Mouse (Mus musculus): ENCODE measurements around the gene Ccl22.

Gene Ccl22

GRCm38 (mm10) chr8:94778895-94779533, 33.6 kb downstream of the Ccl22 start:
- CTCF ChIA-PET: no interaction called here

- CTCF ChIA-PET: no interaction called here
These were observed 34.3 kb downstream of the Ccl22 start for GRCm38 (mm10) chr8:94779534-94780294.

- CTCF ChIA-PET: no interaction called here
These were observed 35.2 kb downstream of the Ccl22 start for GRCm38 (mm10) chr8:94780491-94781154.

- CTCF ChIA-PET: no interaction called here
These were observed 35.9 kb downstream of the Ccl22 start for GRCm38 (mm10) chr8:94781155-94781837.

- CTCF ChIA-PET: no interaction called here
These were observed 36.4 kb downstream of the Ccl22 start for GRCm38 (mm10) chr8:94781838-94782235.

GRCm38 (mm10) chr8:94783890-94784289, 38.5 kb downstream of the Ccl22 start:
- CTCF ChIA-PET: no interaction called here

GRCm38 (mm10) chr8:94785247-94785985, 40.0 kb downstream of the Ccl22 start:
- CTCF ChIA-PET: interaction anchor here (0.6 to 0.7 kb wide), 2 partner anchors 29 to 428 kb away, joined by 3 read pairs; no protein-coding TSS in a partner anchor

- CTCF ChIA-PET: interaction anchor here (0.6 to 0.7 kb wide), 2 partner anchors 28 to 126 kb away, joined by 3 read pairs; no protein-coding TSS in a partner anchor
These were observed 40.7 kb downstream of the Ccl22 start for GRCm38 (mm10) chr8:94785995-94786595.

GRCm38 (mm10) chr8:94787524-94788501, 42.4 kb downstream of the Ccl22 start:
- CTCF ChIA-PET: interaction anchor here (0.9 kb wide), 1 partner anchor 16 kb away, joined by 5 read pairs; no protein-coding TSS in a partner anchor

GRCm38 (mm10) chr8:94789256-94789955, 44.0 kb downstream of the Ccl22 start:
- CTCF ChIA-PET: interaction anchor here (0.5 kb wide), 1 partner anchor 815 kb away, joined by 9 read pairs; no protein-coding TSS in a partner anchor

- CTCF ChIA-PET: no interaction called here
These were observed 49.0 kb downstream of the Ccl22 start for GRCm38 (mm10) chr8:94794368-94794767.

GRCm38 (mm10) chr8:94794782-94795181, 49.4 kb downstream of the Ccl22 start:
- CTCF ChIA-PET: no interaction called here

- CTCF ChIA-PET: no interaction called here
These were observed 55.0 kb downstream of the Ccl22 start for GRCm38 (mm10) chr8:94800278-94800968.

Measured in spleen, embryonic (tissue).